Mouse (Mus musculus) liver, postnatal 0 days (tissue): ENCODE data around the gene 4930579F01Rik. TPM values are rescaled to one million over a fixed set of nuclear protein-coding genes. Genes with fewer than 3 reads are reported as not detected.

Experiments
- ATAC-seq: fragments of 200-750 bp; cut with Nextera tagmentation; 2 replicates; pipeline ENCODE4 v1.8.0; 2017; ENCODE audit warnings: mild to moderate bottlenecking, moderate library complexity
- DNase-seq: peaks from one replicate; pipeline ENCODE4 v3.0.0-alpha.2; 2016
- H3K27ac ChIP-seq: fragments of 300-500 bp; sonication (generic); 2 replicates; pipeline ENCODE4 v1.5.1; 2014; ENCODE audit warnings: antibody characterized with exemption, moderate library complexity, mild to moderate bottlenecking, low read depth
- H3K27me3 ChIP-seq: fragments of 300-500 bp; sonication (generic); 2 replicates; pipeline ENCODE4 v1.6.1; 2014; ENCODE audit warnings: low read length, control low read depth, mixed read lengths; ENCODE audit not compliant: insufficient read depth
- H3K36me3 ChIP-seq: fragments of 300-500 bp; sonication (generic); replicated peaks from 2 replicates; pipeline ENCODE4 v1.6.1; 2014; ENCODE audit warnings: mild to moderate bottlenecking, control low read depth, low read length, moderate library complexity, mixed read lengths; ENCODE audit not compliant: insufficient read depth
- H3K4me1 ChIP-seq: fragments of 300-500 bp; sonication (generic); 2 replicates; pipeline ENCODE4 v1.6.1; 2014; ENCODE audit warnings: antibody characterized with exemption, mild to moderate bottlenecking, control low read depth; ENCODE audit not compliant: insufficient read depth
- H3K4me2 ChIP-seq: fragments of 300-500 bp; sonication (generic); 2 replicates; pipeline ENCODE4 v1.6.1; 2014; ENCODE audit warnings: low read depth, mild to moderate bottlenecking, low read length, moderate library complexity, mixed read lengths
- H3K4me3 ChIP-seq: fragments of 300-500 bp; sonication (generic); 2 replicates; pipeline ENCODE4 v1.5.1; 2014; ENCODE audit warnings: low read depth, low read length
- H3K9ac ChIP-seq: fragments of 300-500 bp; sonication (generic); replicated peaks from 2 replicates; pipeline ENCODE4 v1.6.1; 2014; ENCODE audit warnings: mild to moderate bottlenecking, moderate library complexity
- H3K9me3 ChIP-seq: fragments of 300-500 bp; sonication (generic); 2 replicates; pipeline ENCODE4 v1.6.1; 2016; ENCODE audit warnings: mild to moderate bottlenecking, control low read depth, low read length, mixed read lengths
- CTCF ChIP-seq: sonication (generic); IDR thresholded peaks from 2 replicates; pipeline ENCODE4 v1.5.1; 2016; ENCODE audit warnings: antibody characterized with exemption, low read depth
- EP300 ChIP-seq: IDR thresholded peaks from 2 replicates; pipeline ENCODE4 v1.6.1; 2016; ENCODE audit warnings: antibody characterized with exemption, low read depth, mild to moderate bottlenecking
- WGBS: fragments of 180-500 bp; shearing (Covaris S2); extraction: QIAGEN DNeasy Blood & Tissue Kit; methylation state at CpG from one replicate; pipeline ENCODE4 v1.1.7; 2014; ENCODE audit not compliant: insufficient replicate concordance; 5-methylcytosine and 5-hydroxymethylcytosine counted together
- polyA plus RNA-seq: library from polyadenylated mRNA; unstranded; fragments of >200 nt; fragmentation: Nextera tagmentation; extraction: Ambion mirVana; gene quantifications from 2 replicates; pipeline ENCODE4 v1.2.1, GENCODE M21; 2015

4930579F01Rik gene
- polyA plus RNA-seq, 1 experiment from 2014 or later, result not detected

DNA sequence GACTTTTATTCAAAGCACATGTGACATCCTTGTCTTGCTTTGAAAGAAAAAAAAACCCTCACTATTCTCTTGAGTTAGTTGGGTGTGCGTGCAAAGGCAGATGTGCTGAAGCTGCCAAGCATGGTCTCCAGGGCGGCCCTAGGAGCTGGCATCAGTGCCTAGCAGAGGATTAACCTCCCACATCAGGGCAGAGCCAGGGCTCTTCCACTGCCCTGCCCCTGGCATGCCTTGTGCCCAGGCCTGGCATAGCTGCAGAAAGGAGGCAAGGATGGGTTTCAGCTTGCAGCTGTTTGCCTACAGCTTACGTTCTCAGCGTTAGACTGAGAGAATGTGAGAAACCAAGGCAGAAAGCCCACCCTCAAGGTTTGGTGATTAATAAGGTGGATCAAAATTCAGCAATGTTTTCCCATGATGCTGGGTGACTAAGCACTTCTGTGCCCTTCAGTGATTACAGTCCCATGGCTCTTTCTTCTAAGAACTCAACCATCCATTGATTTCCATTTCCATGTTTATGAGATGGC, 18.9 kb upstream of the 4930579F01Rik start:
- Histone ChIP-seq H3K4me1 (no peaks in the 10 kb centered on the region), H3K27ac (no peak overlapping the region), H3K9ac (no peak overlapping the region), H3K4me2 (no peak overlapping the region), H3K27me3 (no peaks in the 10 kb centered on the region), H3K4me3 (no peak overlapping the region), H3K9me3 (no peaks in the 10 kb centered on the region), H3K36me3 (no peaks in the 10 kb centered on the region)
- WGBS, result 91% methylated on average over 4 of the region's 4 CpGs
- no peak for DNase-seq
- ATAC-seq, result no peak
- TF ChIP-seq EP300 (no peak), CTCF (no peak)

DNA sequence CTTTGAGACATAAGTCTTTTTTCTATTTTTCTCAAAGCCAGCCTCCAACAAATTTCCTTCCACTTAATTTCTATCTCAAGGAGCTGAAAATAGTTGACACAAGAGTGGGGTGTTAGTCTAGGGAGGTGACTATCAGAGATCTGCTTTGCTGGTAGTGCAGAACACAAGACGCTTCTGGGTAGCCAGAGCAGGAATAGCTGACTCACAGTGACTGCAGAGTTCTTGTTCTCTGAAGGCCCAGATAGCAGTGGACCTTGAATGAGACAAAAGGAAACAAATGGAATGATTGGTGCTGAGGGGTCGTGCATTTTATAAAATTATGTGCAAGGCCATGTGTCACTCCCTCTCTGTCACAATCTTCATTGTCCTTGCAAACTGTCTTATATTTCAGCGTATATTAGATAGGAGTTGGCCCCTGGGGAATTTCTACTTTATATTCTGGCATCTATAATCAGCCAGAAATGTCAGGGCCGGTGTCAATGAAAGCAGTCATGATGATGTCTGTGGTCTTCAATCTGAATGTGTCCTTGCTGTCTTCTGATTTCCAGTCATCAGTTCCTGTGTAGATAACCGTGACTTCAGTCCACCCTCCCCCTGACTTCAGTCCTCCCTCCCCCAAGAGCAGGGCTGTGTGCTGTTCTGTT, 16.9 kb upstream of the 4930579F01Rik start:
- H3K9ac ChIP-seq, result no peak overlapping the region
- 62% methylated on average over 5 of the region's 5 CpGs for WGBS
- H3K4me3 ChIP-seq, result no peak overlapping the region
- no peaks in the 10 kb centered on the region for H3K9me3 ChIP-seq
- no peaks in the 10 kb centered on the region for H3K27me3 ChIP-seq
- DNase-seq, result no peak
- TF ChIP-seq CTCF, result no peak
- TF ChIP-seq EP300, result no peak
- no peak for ATAC-seq
- no peak overlapping the region for H3K4me2 ChIP-seq
- no peaks in the 10 kb centered on the region for H3K4me1 ChIP-seq
- no peak overlapping the region for H3K27ac ChIP-seq
- no peaks in the 10 kb centered on the region for H3K36me3 ChIP-seq

DNA sequence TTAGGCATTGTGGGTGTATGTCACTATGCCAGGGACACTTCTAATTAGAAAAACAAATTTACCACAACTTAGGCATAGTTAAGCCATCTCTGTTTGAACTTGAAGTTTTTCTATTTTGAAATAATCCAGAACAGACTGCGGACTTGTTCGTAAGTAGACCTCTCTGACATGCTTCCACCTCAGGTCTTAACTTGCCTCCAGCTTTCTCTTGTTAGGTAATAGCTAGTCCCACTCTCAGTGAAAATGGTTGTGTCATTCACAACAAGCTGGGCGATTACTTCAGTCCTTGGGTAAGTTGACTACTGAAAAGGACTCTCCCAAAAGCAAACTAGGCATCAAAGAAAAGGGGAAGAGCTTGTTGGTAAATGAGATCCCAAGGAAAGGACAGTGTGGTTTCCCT, 15.2 kb upstream of the 4930579F01Rik start:
- no peak overlapping the region for H3K9ac ChIP-seq
- WGBS, result 78% methylated on average over 3 of the region's 3 CpGs
- H3K4me3 ChIP-seq, result no peak overlapping the region
- H3K27me3 ChIP-seq, result no peaks in the 10 kb centered on the region
- no peaks in the 10 kb centered on the region for H3K4me1 ChIP-seq
- no peak for TF ChIP-seq CTCF
- TF ChIP-seq EP300, result no peak
- ATAC-seq (no peak), DNase-seq (no peak)
- H3K4me2 ChIP-seq, result no peak overlapping the region
- no peaks in the 10 kb centered on the region for H3K9me3 ChIP-seq
- H3K27ac ChIP-seq, result no peak overlapping the region
- no peaks in the 10 kb centered on the region for H3K36me3 ChIP-seq

DNA sequence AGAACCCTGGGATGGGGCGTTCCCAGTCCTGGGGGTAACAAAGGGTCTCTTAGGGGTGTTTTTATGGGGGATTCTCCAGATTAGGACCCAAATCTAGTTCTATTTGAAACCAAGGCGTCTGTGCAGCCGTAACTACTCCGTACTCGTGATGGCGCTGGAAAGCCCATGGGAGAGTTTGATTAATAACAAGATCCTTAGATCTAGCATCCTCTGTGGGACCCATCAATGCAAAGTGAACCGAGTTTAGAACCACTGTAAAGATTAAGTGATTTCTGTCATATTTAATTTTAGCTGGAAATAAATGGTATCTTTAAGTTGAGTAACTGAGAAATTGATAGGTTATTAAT, 5.1 kb upstream of the 4930579F01Rik start:
- no peak for TF ChIP-seq CTCF
- no peak for TF ChIP-seq EP300
- H3K36me3 ChIP-seq, result no peaks in the 10 kb centered on the region
- no peak for ATAC-seq
- H3K27ac ChIP-seq, result no peak overlapping the region
- no peak for DNase-seq
- 73% methylated on average over 7 of the region's 7 CpGs for WGBS
- H3K4me1 ChIP-seq, result no peaks in the 10 kb centered on the region
- no peak overlapping the region for H3K9ac ChIP-seq
- no peak overlapping the region for H3K4me2 ChIP-seq
- no peaks in the 10 kb centered on the region for H3K27me3 ChIP-seq
- no peaks in the 10 kb centered on the region for H3K9me3 ChIP-seq
- no peak overlapping the region for H3K4me3 ChIP-seq

DNA sequence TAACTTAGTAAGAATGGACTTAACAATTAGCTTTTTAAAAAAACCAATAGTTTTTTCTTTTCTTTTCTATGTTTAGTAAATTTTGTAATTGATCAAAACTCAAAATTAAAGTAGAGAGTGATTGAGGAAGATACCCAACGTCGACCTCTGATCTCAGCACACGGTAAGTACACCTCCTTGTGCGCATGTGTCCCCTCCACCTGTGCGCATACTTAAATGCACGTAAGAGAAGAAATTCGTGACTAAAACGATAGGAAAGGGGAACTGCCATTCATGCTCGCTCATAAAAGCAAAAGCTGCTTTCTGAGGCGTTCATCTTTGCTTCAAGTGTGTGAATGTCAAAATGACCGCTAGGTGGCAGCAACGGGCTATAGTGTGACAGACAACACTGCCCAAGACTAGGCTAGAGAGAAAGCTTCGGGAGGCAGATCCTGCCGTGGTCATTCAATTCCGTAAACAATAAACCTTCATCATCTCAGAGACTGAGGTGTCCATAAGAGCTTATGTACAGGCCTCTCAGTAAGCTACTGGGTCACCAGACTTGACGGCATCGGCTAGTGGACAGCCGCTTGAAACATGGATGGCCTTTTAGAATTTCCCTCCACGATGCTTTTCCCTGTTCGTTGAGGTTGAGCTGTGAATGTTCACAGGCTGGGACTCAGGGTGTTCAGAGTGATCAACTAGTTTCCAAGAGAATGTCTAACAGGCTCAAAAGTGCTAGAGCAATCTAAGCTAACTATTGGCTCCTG, 4.5 kb upstream of the 4930579F01Rik start:
- H3K36me3 ChIP-seq, result no peaks in the 10 kb centered on the region
- H3K4me2 ChIP-seq, result peak overlapping the region; percentile 43; the same call in 1 of the 2 replicates
- WGBS, result 28% methylated on average over 20 of the region's 20 CpGs
- no peak overlapping the region for H3K27ac ChIP-seq
- peak; percentile 88 for DNase-seq
- no peak overlapping the region for H3K4me3 ChIP-seq
- peak; percentile 70 for ATAC-seq
- H3K9ac ChIP-seq, result no peak overlapping the region
- no peaks in the 10 kb centered on the region for H3K27me3 ChIP-seq
- no peaks in the 10 kb centered on the region for H3K4me1 ChIP-seq
- no peaks in the 10 kb centered on the region for H3K9me3 ChIP-seq
- no peak for TF ChIP-seq EP300
- peak; percentile 92 for TF ChIP-seq CTCF

DNA sequence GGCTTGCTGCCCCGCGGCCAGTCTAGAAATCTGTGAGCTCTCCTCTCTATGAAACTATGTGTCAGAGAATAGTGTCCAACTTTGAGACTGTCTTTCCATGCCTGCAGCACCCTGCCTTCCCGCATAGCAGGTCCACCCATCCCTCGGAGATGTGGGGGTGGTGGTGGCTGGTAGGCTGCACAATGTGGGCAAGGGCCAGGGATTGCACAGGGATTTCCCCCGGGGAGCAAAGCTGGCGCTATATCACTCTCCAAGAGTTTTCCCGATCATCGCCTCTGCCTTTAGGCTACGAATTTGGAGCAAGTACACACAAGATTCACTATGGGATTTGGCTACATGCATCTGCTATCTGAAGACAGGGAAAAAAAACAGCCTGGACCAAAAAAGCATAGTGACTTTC, 3.9 kb upstream of the 4930579F01Rik start:
- H3K4me1 ChIP-seq, result no peaks in the 10 kb centered on the region
- no peak overlapping the region for H3K4me3 ChIP-seq
- DNase-seq (no peak), ATAC-seq (no peak)
- H3K9ac ChIP-seq, result no peak overlapping the region
- WGBS, result 62% methylated on average over 9 of the region's 9 CpGs
- no peak overlapping the region for H3K27ac ChIP-seq
- no peaks in the 10 kb centered on the region for H3K36me3 ChIP-seq
- H3K4me2 ChIP-seq, result no peak overlapping the region
- no peaks in the 10 kb centered on the region for H3K27me3 ChIP-seq
- no peaks in the 10 kb centered on the region for H3K9me3 ChIP-seq
- TF ChIP-seq CTCF (no peak), EP300 (no peak)
